Mouse (Mus musculus) stomach, postnatal 0 days (tissue): ENCODE measurements around the gene Usp46.

Experiments
- CTCF ChIP-seq: IDR thresholded peaks from 2 replicates; pipeline ENCODE4 v1.5.1; 2016; ENCODE audit warnings: antibody characterized with exemption, low read depth, mild to moderate bottlenecking, moderate library complexity
- EP300 ChIP-seq: optimal IDR thresholded peaks from 2 replicates; pipeline ENCODE3; 2016; ENCODE audit warnings: antibody characterized with exemption

GRCm38 (mm10) chr5:73955005-73955404, 113.2 kb downstream of the Usp46 start:
- TF ChIP-seq CTCF (no peak), EP300 (no peak)
